Mouse (Mus musculus) heart, adult 10 weeks (tissue): Measurements from ENCODE around the gene Orc3. TPM values are rescaled to one million over a fixed set of nuclear protein-coding genes. Genes with fewer than 3 reads are reported as not detected.

Experiments used
- polyA plus RNA-seq: library from polyadenylated mRNA; stranded (reverse); fragments of 350-450 nt; fragmentation: Illumina TruSeq; extraction: RNeasy Lipid Tissue Mini Kit (QIAGEN cat#74804); gene quantifications from one replicate; pipeline ENCODE4 v1.2.3, GENCODE M21; 2014; ENCODE audit warnings: low read depth, low replicate concordance

The Orc3 gene
- polyA plus RNA-seq, result 37.5 TPM

DNA sequence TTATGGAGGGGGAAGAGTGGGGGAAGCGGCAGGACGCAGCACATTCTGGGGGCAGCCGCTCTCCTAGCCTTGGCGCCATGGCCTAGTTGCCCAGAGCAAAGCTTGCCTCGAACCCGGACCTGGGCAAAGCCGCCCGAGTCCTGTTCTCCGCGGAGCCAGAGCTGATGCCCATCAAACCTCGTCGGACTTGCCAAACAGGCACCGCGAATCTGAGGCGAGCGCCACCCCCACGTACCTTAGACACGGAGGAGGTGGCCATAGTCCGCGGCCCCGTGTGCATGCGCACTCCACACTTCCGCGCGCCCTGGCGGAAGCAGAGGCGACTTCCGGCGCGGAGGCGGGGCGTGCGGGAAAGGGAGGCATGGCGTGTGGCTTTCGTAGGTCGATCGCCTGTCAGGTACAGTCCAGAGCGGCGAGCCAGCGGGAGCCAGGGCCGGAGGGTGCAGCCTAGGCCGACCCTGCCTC is at the start of gene Orc3, which contains the start of gene Rars2:
Gene Orc3 (minus strand): TSS at position 315 of the 465 bp plus-strand sequence.
Gene Rars2 (plus strand): TSS at position 328 of the 465 bp plus-strand sequence.

GRCm38 (mm10) chr4:34550748-34551097 is 64.0 kb downstream of the Orc3 start, which contains the start of gene Akirin2:
Gene Akirin2 (plus strand): TSS chr4:34550937.

Other genes with a start within 250 kb of the Orc3 start
- 51.8 TPM for gene Akirin2, start 64.0 kb downstream of the Orc3 start, polyA plus RNA-seq
- 30.1 TPM for gene Rars2, start within 50 bp of the Orc3 start, polyA plus RNA-seq
- gene Slc35a1, start 72.5 kb upstream of the Orc3 start, polyA plus RNA-seq, result 15.6 TPM
- gene Cfap206, start 115.3 kb upstream of the Orc3 start, polyA plus RNA-seq, result not detected
- gene Gm136, start 141.3 kb upstream of the Orc3 start, polyA plus RNA-seq, result not detected
- 98.5 TPM for gene Smim8, start 163.5 kb upstream of the Orc3 start, polyA plus RNA-seq